Mouse (Mus musculus) A20 (cell line): Measurements from ENCODE around the gene Fhl4.

Experiments used
- DNase-seq: peaks from one replicate; pipeline ENCODE4 v3.0.0-alpha.2; 2011; ENCODE audit warnings: low read depth, low spot score

Fhl4 gene

GRCm38 (mm10) chr10:85102247-85103084, at the start of gene Fhl4, which contains the start of gene Tmem263:
TSS of gene Fhl4 (minus strand) at chr10:85102495.
TSS of gene Tmem263 (plus strand) at chr10:85102627.
- DNase-seq: peak; percentile 96

GRCm38 (mm10) chr10:85149226-85149625, 46.9 kb upstream of the Fhl4 start:
- no peak for DNase-seq

- no peak for DNase-seq
Measured at GRCm38 (mm10) chr10:85146282-85146681, 44.0 kb upstream of the Fhl4 start.

GRCm38 (mm10) chr10:85141465-85141864, 39.2 kb upstream of the Fhl4 start:
- no peak for DNase-seq

GRCm38 (mm10) chr10:85136573-85136972, 34.3 kb upstream of the Fhl4 start:
- no peak for DNase-seq

- peak; percentile 84 for DNase-seq
Measured at GRCm38 (mm10) chr10:85128453-85128852, 26.2 kb upstream of the Fhl4 start.

GRCm38 (mm10) chr10:85127395-85128287, 25.3 kb upstream of the Fhl4 start, which contains the start of gene Mterf2:
TSS of gene Mterf2 (minus strand) at chr10:85128027.
- peak; percentile 97 for DNase-seq

GRCm38 (mm10) chr10:85125184-85125583, 22.9 kb upstream of the Fhl4 start:
- no peak for DNase-seq

GRCm38 (mm10) chr10:85114409-85114808, 12.1 kb upstream of the Fhl4 start:
- no peak for DNase-seq

- DNase-seq: peak; percentile 79
Measured at GRCm38 (mm10) chr10:85103085-85103885, 990 bp upstream of the Fhl4 start.

- no peak for DNase-seq
Measured at GRCm38 (mm10) chr10:85101841-85102240, 454 bp downstream of the Fhl4 start.

- no peak for DNase-seq
Measured at GRCm38 (mm10) chr10:85071605-85072152, 30.6 kb downstream of the Fhl4 start.

- no peak for DNase-seq
Measured at GRCm38 (mm10) chr10:85054876-85055275, 47.4 kb downstream of the Fhl4 start.

GRCm38 (mm10) chr10:85052451-85052850, 49.8 kb downstream of the Fhl4 start:
- DNase-seq: no peak

- no peak for DNase-seq
Measured at GRCm38 (mm10) chr10:85050668-85051208, 51.6 kb downstream of the Fhl4 start.

- no peak for DNase-seq
Measured at GRCm38 (mm10) chr10:85048008-85048407, 54.3 kb downstream of the Fhl4 start.

GRCm38 (mm10) chr10:85046585-85046984, 55.7 kb downstream of the Fhl4 start:
- peak; percentile 51 for DNase-seq
